Mouse (Mus musculus) intestine, embryonic 16.5 days (tissue): ENCODE measurements at regions not wholly inside any gene's neighbourhood (a gene's known extent, or its start where the extent isn't known, plus 50 kb on each side); places are given as distances from the start of the nearest gene placed in this dataset.

ENCODE experiments used
- ATAC-seq: fragments of 200-750 bp; cut with Nextera tagmentation; 2 replicates; pipeline ENCODE4 v1.8.0; 2017; ENCODE audit warnings: moderate TSS enrichment, moderate library complexity
- H3K27ac ChIP-seq: fragments of 300-500 bp; sonication (generic); 2 replicates; pipeline ENCODE4 v1.5.1; 2014; ENCODE audit warnings: mild to moderate bottlenecking, low read length
- H3K27me3 ChIP-seq: fragments of 300-500 bp; sonication (generic); replicated peaks from 2 replicates; pipeline ENCODE4 v1.6.1; 2014; ENCODE audit warnings: low read length, control low read depth, mixed read lengths; ENCODE audit not compliant: control insufficient read depth, insufficient read depth
- H3K36me3 ChIP-seq: fragments of 300-500 bp; sonication (generic); 2 replicates; pipeline ENCODE4 v1.6.1; 2014; ENCODE audit warnings: low read length, control low read depth; ENCODE audit not compliant: control insufficient read depth, insufficient read depth
- H3K4me1 ChIP-seq: fragments of 300-500 bp; sonication (generic); 2 replicates; pipeline ENCODE4 v1.6.1; 2014; ENCODE audit warnings: low read length, control low read depth, mixed read lengths; ENCODE audit not compliant: control insufficient read depth, insufficient read depth
- H3K4me2 ChIP-seq: fragments of 300-500 bp; sonication (generic); 2 replicates; pipeline ENCODE4 v1.6.1; 2014; ENCODE audit warnings: low read depth, low read length, control low read depth
- H3K4me3 ChIP-seq: fragments of 300-500 bp; sonication (generic); 2 replicates; pipeline ENCODE4 v1.5.1; 2014; ENCODE audit warnings: mild to moderate bottlenecking, low read length
- H3K9ac ChIP-seq: fragments of 300-500 bp; sonication (generic); 2 replicates; pipeline ENCODE4 v1.6.1; 2014; ENCODE audit warnings: low read depth, low read length
- H3K9me3 ChIP-seq: fragments of 300-500 bp; sonication (generic); 2 replicates; pipeline ENCODE4 v1.6.1; 2016; ENCODE audit warnings: low read length, control low read depth; ENCODE audit not compliant: control insufficient read depth
- WGBS: fragments of 180-500 bp; shearing (Covaris S2); extraction: QIAGEN DNeasy Blood & Tissue Kit; methylation state at CpG from one replicate; pipeline ENCODE4 v1.1.7; 2014; 5-methylcytosine and 5-hydroxymethylcytosine counted together

DNA sequence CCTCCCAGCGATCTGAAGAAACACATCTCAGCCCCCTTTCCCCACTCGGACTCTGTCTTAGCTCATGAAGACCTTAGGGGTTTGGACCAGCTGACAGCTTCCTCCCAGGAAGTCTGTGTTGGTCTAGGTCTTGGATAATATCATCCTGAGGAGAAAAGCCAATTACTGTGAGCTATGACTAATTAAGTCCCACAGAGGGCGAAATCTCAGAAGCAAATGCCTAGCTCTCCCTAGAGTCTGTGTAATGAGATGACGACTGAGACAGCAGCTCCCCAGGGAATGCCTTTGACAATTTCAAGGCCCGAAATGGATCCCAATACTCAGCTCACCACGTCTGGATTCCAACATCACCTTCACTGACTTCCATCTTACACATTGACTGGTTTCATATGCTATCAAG lies 213.5 kb upstream of the Nlrp1b start:
- Histone ChIP-seq H3K4me1 (no peaks in the 10 kb centered on the region), H3K4me2 (no peak overlapping the region), H3K36me3 (no peaks in the 10 kb centered on the region), H3K4me3 (no peak overlapping the region), H3K9ac (no peak overlapping the region), H3K27me3 (peaks cover 6% of the 10 kb centered on the region; the same call in 1 of the 2 replicates), H3K9me3 (no peaks in the 10 kb centered on the region), H3K27ac (no peak overlapping the region)
- no peak for ATAC-seq
- WGBS, result 52% methylated on average over 6 of the region's 6 CpGs

DNA sequence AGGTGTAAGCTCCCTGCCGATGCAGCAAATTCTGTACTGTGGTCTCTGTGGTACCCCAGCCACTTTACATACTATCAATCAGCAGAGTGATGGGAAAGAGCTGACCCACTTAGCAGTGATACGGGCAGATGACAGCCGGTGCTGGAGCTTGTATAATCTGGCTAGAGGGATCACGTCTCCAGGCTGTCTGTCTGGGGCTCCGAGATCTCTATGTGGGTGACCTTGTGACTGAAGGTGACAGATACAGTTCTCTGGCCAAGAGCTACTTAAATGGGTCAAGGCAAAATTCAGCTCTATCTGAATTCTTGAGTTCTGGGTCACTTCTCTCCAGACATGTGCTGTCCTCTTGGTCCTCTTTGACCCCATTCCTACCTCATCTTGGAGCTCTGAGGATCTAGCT lies 216.1 kb upstream of the Nlrp1b start:
- ATAC-seq, result no peak
- no peak overlapping the region for H3K27ac ChIP-seq
- no peaks in the 10 kb centered on the region for H3K9me3 ChIP-seq
- no peak overlapping the region for H3K4me3 ChIP-seq
- no peaks in the 10 kb centered on the region for H3K4me1 ChIP-seq
- WGBS, result 69% methylated on average over 5 of the region's 5 CpGs
- H3K4me2 ChIP-seq, result no peak overlapping the region
- H3K27me3 ChIP-seq, result no peaks in the 10 kb centered on the region
- no peaks in the 10 kb centered on the region for H3K36me3 ChIP-seq
- H3K9ac ChIP-seq, result no peak overlapping the region

DNA sequence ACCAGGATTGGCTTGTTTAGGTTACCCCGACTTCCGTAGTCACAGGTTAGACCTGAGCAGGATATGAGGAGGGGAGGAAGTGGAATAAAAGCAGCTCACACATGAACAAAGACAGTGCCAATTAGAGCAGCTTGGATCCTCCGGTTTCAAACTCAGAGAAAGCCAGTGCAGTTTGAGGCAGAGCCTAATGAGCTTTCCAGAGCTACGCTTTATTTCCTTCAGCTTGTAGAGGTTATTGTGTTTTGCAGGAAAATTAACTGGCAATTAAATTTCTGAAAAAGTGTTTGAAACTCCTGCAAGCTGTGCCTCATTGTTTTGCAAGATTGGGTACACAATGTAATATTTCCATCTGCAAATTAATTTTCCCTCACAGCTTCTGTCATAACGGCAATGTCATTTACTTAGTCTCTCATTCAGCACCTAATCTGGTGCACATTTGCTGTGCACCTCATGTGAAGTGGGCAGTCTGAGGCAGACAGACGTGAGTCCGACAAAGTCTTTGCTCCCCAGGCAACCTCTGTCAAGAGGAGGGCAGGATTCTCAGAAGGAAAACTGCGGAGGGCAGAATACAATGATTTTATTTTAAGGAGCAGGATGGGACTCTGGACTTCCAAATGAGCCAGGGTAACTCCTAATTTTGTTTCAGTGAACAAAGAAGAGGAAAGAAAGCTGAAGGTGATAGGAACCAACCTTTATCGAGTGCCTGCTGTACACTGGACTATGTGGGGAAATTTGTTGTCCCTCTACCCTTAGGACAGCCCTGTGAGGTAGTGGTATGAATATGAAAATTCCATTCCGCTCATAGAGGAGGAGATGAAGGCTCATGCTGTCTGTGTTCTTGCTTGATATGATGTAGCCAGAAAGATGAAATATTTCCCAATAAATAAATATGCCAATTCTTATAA lies 217.6 kb upstream of the Nlrp1b start:
- WGBS, result 72% methylated on average over 10 of the region's 10 CpGs
- Histone ChIP-seq H3K27me3 (no peaks in the 10 kb centered on the region), H3K4me2 (no peak overlapping the region)

DNA sequence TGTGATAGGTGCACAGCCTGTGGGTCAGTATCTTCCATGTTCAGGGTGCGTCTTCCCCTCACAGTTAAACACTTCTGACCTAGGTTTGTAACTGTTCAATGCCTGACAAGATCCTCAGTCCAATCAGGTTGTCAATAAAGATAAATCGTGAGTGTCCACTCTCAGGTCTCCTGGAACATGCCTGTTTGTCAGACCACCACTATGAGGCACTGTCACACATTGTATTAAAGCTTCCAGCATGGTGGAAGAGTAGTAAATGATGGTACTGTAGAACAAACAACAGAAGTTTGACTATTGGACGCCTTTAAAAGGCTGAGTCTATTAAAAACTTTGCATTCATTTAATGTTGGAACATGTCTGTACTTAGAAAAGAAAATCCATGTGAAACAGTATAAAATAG lies 249.6 kb upstream of the Nlrp1b start:
- WGBS, result 73% methylated on average over 3 of the region's 3 CpGs
- H3K4me2 ChIP-seq, result no peak overlapping the region
- no peak overlapping the region for H3K27ac ChIP-seq
- H3K4me1 ChIP-seq, result no peaks in the 10 kb centered on the region
- no peaks in the 10 kb centered on the region for H3K27me3 ChIP-seq
- no peaks in the 10 kb centered on the region for H3K36me3 ChIP-seq
- no peaks in the 10 kb centered on the region for H3K9me3 ChIP-seq
- ATAC-seq, result no peak
- H3K4me3 ChIP-seq, result no peak overlapping the region
- H3K9ac ChIP-seq, result no peak overlapping the region

More for the DNA sequence above, 217.6 kb upstream of the Nlrp1b start:
- Histone ChIP-seq H3K27ac (no peak overlapping the region), H3K9ac (no peak overlapping the region), H3K9me3 (no peaks in the 10 kb centered on the region), H3K4me3 (no peak overlapping the region), H3K36me3 (no peaks in the 10 kb centered on the region), H3K4me1 (no peaks in the 10 kb centered on the region)
- ATAC-seq, result no peak

DNA sequence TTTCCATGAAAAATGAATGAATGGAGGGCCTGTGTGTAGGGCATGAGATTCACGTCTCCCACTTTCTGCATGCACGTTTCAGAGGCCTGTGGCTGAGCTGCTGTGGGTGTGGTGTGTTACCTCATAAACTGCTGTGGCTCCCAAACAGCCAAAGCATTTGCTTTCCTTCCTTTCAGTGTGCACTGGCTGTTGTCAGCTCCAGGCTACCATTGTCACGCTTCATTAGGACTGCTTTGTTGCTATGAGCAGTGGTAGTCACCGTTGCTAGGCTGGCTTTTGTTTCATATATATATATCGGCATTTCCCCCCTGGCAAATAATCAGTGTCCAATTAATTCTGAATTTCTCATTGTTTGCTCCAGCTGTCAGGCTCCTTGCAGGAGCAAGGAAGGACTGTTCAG lies 251.9 kb upstream of the Wscd1 start:
- ATAC-seq, result no peak
- no peaks in the 10 kb centered on the region for H3K27me3 ChIP-seq
- WGBS, result 58% methylated on average over 5 of the region's 5 CpGs

DNA sequence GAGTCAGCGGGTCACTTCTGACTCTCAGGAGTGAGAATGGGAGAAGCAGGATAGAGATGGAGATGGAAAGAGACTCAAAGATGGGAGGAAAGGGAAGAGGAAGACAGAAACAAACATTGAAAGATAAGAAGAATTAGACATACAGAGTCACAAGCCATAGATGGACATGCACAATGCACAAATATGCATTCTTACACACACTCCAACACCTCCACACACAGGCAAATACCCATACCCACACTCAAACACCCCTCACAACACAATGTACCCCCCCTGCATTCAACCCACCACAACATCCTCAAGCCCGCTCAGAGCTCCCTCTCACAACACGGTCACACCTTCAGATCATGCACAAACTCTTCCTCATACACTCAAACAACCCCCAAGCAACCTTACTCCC lies 251.4 kb upstream of the Wscd1 start:
- Histone ChIP-seq H3K4me2 (no peak overlapping the region), H3K9ac (no peak overlapping the region), H3K36me3 (no peaks in the 10 kb centered on the region), H3K27me3 (no peaks in the 10 kb centered on the region), H3K27ac (no peak overlapping the region), H3K4me1 (no peaks in the 10 kb centered on the region), H3K4me3 (no peak overlapping the region), H3K9me3 (no peaks in the 10 kb centered on the region)
- ATAC-seq, result no peak
- WGBS, result 81% methylated on average over 3 of the region's 3 CpGs

More for the DNA sequence above, 251.9 kb upstream of the Wscd1 start:
- no peaks in the 10 kb centered on the region for H3K36me3 ChIP-seq
- no peaks in the 10 kb centered on the region for H3K4me1 ChIP-seq
- no peak overlapping the region for H3K9ac ChIP-seq
- no peak overlapping the region for H3K4me3 ChIP-seq
- no peaks in the 10 kb centered on the region for H3K9me3 ChIP-seq
- no peak overlapping the region for H3K4me2 ChIP-seq
- no peak overlapping the region for H3K27ac ChIP-seq

DNA sequence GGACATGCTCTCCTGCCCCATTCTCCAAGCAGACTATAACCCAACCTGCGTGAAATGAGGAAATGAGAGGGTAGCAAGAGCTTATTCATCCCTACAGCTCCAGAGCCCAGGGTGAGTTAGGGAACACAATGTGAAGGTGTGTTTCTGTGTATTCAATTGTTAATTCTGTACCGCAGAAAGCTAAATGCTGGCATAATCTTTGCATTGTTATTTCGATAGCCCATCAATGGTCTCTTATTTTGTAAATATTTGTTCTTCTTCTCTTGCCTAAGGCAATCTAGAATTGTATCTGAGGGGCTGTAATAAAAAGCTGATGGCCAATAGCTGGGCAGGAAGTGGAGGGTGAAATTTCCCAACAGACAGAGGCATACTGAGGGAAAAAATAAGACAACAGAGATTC lies 247.6 kb upstream of the Wscd1 start:
- WGBS, result 66% methylated on average over 3 of the region's 3 CpGs
- no peaks in the 10 kb centered on the region for H3K9me3 ChIP-seq
- no peak overlapping the region for H3K9ac ChIP-seq
- H3K27me3 ChIP-seq, result no peaks in the 10 kb centered on the region
- no peak overlapping the region for H3K4me3 ChIP-seq
- H3K4me1 ChIP-seq, result no peaks in the 10 kb centered on the region
- H3K27ac ChIP-seq, result no peak overlapping the region
- no peak overlapping the region for H3K4me2 ChIP-seq
- no peaks in the 10 kb centered on the region for H3K36me3 ChIP-seq
- ATAC-seq, result no peak

DNA sequence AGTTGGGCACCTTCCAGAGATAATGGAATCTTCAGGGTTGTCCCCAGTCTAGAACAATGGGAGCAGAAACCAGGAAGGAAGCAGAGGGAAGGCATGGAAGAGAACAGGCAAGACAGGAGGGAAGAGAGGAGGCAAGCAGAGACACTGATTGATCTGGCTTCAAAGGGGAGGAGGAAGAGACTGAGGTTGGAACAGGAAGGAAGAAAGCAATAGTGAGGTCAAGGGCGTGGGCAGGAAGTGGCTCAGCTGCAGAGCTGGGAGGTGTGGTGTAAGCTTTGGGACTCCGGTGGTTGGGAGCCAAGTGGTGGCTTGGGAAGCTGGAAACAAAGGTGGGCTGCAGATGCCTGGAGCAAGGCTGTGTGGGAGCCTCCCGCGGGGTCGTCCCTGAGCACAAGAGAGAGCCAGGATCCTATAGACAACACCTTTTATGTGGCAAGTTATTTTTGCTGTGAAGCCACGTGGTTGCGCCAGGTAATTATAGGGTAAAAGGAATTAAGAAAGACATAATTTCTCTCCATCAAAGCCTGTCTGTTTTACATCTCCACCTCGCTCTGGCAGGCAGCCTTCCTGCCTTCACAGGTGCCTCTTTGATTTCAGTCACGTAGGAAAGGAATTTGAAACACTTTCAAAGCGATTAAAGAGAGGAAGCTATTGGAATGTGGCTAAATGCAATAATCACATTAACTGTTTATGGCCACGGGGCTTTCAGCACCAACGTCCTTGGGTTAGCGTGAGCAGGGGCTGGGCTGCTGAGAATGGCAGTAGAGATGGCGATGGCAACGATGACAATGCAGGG lies 237.3 kb upstream of the Wscd1 start:
- Histone ChIP-seq H3K4me2 (no peak overlapping the region), H3K36me3 (no peaks in the 10 kb centered on the region), H3K9ac (no peak overlapping the region), H3K27ac (no peak overlapping the region), H3K4me3 (no peak overlapping the region), H3K9me3 (no peaks in the 10 kb centered on the region), H3K4me1 (no peaks in the 10 kb centered on the region), H3K27me3 (no peaks in the 10 kb centered on the region)
- ATAC-seq, result no peak
- 61% methylated on average over 15 of the region's 15 CpGs for WGBS

DNA sequence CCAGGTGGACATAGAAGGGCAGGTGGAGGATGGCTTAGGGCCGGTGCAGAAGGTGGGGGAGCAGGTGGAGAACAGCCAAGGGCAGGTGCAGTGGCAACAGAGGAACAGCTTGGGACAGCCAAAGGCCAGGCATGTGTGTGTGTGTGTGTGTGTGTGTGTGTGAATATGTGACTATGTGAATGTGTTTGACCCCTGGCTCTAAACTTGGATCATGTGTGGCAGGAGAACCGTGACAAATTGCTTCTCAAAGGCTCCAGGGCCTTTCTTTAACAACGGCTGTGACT lies 236.7 kb upstream of the Wscd1 start:
- 69% methylated on average over 3 of the region's 3 CpGs for WGBS

More for the DNA sequence above, 236.7 kb upstream of the Wscd1 start:
- no peak overlapping the region for H3K27ac ChIP-seq
- no peaks in the 10 kb centered on the region for H3K36me3 ChIP-seq
- no peak for ATAC-seq
- H3K9me3 ChIP-seq, result no peaks in the 10 kb centered on the region
- no peak overlapping the region for H3K9ac ChIP-seq
- no peaks in the 10 kb centered on the region for H3K4me1 ChIP-seq
- H3K27me3 ChIP-seq, result no peaks in the 10 kb centered on the region
- no peak overlapping the region for H3K4me2 ChIP-seq
- no peak overlapping the region for H3K4me3 ChIP-seq
